Mouse (Mus musculus) thymus, postnatal 4 days (tissue): ENCODE data around the gene Gsg1l.

ENCODE experiments used
- DNase-seq: peaks from one replicate; pipeline ENCODE4 v3.0.0; 2021

Gsg1l gene

GRCm38 (mm10) chr7:126027410-126027809 is 54.8 kb downstream of the Gsg1l start:
- no peak for DNase-seq

DNA sequence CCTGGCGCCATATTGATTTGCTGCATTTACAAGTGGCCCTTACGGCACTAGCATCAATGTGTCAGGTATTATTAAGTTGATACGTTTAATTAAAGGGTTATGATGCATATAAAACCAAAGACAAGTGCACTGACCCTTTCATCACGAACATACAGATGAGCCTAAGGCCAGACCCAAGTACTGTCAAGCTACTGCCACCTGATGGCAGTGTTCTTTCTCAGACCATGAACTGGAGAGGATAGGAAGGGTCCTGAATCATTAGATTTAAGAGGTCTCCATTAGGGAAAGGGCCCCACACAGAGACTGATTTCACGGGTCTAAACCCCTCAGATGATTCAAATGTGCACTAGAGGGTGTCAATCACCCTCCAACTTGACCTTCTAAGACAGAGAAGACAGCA is 55.6 kb downstream of the Gsg1l start:
- no peak for DNase-seq

DNA sequence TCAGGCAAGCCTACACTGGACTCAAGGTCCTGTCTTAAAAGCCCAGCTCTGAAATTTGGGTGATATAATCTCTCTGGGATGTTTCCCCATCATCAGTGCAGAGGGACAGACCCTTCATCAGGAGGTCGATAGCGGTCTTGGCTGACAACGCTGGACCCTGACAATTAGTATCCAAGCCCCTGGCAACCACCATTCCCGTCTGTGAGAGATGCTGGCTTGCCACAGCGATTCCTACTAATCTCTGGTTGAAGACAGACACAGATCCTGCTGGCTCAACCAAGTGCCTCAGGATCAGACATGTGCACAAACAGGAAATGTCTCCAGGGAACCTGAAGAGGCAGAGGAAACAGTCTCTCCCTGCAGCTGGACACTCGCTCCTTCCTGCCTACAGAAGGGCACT is 62.2 kb downstream of the Gsg1l start:
- no peak for DNase-seq

- no peak for DNase-seq
These were observed 62.9 kb downstream of the Gsg1l start for GRCm38 (mm10) chr7:126019321-126019720.

DNA sequence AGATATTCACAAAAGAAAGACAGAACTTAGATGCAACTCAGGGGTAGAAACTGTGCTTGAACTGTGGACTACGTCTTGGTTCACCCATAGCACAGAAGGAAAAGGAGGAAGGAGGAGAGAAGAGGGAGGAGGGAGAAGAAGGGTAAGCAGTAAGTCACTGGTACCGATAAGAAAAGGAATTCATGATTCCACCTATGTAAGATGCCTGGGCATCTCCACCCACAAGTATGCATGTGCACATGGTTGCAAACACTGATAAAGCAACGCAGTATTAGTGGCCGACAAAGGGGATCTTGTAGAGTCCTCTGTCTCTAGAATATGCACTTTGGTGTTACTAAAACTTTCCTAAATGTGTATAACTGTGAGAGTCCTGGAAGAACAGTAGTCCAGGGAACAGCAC is 64.8 kb downstream of the Gsg1l start:
- no peak for DNase-seq

DNA sequence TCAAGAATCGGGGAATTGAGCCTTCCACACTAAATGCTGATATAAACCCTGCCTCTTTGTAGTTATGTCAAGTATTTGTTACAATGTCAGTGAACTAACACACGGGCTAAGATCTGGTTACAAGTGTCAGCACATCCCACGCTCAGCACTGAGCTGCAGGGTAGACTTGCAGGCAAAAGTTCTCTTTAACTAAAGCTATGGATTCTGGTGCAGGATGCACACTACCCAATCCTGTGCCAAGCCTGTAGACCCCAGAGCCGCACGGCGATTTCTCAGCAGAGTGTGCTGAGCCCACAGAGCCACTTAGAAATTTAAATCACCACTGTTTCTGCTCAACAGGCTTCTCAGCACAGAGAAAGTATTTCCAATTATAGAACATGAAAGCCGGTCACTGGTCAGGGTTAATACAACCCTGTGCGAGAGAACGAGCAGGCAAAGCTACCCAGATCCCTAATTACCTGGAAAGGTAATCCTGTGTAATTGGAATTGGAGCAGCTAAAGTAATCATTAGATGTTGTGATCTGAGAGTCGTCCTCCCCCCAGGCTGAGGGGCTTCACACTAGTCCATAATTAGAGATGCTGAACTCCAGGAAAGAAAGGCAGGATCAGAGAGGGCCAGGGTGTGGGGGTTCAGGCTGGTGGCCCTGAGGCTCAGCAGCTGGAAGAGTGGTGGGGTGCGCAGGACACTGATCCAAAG is 69.7 kb downstream of the Gsg1l start:
- no peak for DNase-seq

DNA sequence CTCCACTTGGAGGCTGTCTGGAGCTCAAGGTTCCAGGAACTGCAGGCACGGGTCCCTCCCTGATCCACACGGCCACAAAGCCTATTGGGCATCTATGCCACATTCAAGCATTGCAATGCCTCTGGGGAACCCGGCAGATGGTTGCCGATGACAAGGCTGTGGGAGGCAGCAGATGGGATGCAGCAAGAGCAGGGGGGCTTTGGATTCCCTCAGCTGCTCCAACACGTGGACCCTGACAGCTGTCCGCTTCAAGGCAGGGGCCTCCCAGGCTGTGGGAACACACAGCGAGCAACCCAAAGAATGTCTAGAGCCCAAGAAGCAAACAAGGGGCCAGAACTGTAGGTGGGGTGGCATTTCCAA is 73.4 kb downstream of the Gsg1l start:
- DNase-seq, result no peak

GRCm38 (mm10) chr7:126008139-126008788 is 73.9 kb downstream of the Gsg1l start:
- no peak for DNase-seq

DNA sequence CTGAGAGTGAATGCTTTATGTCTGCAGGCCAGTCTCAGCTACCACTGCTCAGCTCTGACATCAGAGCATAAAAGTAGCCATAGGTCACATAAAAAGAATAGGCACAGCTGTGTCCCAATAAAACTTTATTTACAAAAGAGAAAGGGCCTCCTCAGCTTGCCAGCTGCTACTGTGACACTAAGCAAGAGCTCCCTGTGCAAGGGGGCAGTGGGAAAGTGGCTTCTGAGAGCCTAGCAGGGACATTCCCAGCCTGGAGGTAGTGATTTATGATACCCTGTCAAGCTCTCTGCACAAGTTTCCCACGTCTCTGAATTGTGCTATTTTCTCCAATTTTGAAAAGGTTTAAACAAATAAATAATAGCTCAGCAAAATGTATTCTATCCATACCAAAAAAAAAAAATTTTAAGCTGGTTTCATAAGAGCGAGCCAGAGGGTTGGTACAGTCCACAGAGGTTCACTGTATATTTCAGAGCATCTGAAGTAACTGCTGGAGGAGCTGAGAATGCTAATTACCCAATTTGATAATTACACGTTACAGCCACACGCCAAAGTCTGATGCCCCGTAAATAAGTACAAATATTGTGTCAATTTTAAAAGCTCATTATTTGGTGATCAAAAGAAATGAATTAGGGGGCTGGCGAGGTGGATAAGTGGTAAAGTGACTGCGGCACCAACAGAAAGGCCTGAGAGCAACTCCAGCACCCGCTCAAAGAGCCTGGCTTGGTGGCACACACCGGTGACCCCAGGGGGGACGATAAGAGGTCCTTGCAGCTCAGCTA is 74.9 kb downstream of the Gsg1l start:
- DNase-seq, result no peak

- no peak for DNase-seq
These were observed 76.9 kb downstream of the Gsg1l start for GRCm38 (mm10) chr7:126005274-126005673.

DNA sequence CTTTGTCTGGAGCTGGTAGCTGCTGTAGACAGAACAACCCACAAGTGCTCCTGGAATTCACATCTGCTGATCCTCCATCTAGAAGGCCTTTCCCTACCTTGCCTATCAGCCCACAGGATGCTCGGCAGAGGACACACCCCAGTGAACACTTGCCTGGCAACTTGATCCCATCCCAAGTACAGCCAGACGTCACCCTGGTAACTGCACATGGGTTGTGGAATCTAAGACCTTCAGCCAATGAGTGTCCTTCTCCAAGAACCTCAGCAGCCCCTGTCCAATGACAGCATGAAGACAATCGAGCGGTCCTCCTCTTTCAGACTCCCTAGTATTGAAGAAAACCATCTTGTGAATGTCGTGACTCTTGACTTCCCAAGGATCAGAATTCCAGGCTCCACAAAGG is 80.5 kb downstream of the Gsg1l start:
- no peak for DNase-seq

- no peak for DNase-seq
These were observed 82.3 kb downstream of the Gsg1l start for GRCm38 (mm10) chr7:125999921-126000320.

DNA sequence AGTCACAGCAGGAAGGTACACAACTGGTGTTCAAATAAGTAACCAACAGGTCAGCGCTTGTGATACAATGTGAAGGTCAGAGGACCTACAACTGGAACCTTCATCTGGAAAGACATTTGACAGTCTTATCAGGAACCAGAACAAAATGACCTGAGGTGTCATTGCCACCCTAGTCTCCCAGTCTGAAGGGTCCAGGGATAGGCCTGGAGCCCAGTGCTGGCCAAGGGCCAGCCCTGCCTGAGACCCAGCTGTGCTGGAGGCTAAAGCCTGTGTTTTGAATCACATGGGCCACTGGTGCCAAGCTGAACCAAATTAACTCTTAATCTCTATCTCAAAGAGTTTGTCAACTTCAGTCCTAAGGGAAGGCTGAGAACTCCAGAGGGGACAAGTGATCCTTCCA is 86.1 kb downstream of the Gsg1l start:
- no peak for DNase-seq

DNA sequence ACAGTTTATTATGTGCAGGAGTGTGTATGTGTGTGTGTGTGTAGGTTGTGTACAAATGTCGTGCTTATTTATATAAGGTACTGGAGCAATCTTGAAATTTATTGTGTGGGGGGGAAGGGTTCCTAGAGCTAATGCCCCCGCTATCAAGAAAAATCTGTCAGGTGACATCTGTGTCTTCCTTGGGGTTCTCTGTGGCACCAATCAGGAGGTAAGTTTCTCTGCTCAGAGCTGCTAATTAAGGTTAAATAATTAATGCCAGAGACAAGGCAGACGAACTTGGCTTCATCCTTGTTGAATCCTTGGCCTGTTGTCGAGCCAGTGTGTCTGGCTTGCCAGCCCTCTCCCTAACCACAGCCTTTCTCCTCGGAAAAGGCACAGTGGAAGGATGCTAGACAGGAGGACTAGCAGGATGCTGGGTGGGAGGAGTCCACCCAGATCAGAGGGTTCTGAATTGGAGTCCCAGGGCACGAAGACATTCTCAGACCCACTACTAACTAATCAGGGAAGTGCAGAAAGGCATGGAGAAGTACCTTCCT is 89.8 kb downstream of the Gsg1l start:
- no peak for DNase-seq

- no peak for DNase-seq
These were observed 90.4 kb downstream of the Gsg1l start for GRCm38 (mm10) chr7:125991846-125992245.

DNA sequence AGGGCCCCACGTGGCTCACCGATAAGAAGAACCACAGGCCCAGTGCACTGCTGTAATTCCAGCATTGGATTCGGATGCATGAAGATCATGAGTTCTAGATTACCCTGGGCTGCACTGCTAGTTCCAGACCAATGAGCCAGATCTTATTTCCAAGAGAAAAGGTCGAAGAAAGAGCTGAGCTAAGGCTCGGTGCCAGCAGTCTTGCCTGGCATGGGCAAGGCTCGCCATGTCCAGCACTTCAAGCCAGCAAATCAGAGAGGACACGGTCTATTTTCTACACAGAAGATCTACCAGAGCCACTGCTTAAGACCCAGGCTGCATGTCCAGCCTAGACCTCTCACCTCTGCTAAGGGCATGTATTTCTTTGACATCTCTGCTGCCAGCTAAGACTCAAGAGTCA is 92.2 kb downstream of the Gsg1l start:
- no peak for DNase-seq

GRCm38 (mm10) chr7:125989489-125989888 is 92.7 kb downstream of the Gsg1l start:
- DNase-seq, result no peak

GRCm38 (mm10) chr7:125988326-125988725 is 93.9 kb downstream of the Gsg1l start:
- DNase-seq, result no peak

- DNase-seq, result no peak
These were observed 95.1 kb downstream of the Gsg1l start for GRCm38 (mm10) chr7:125987117-125987516.

GRCm38 (mm10) chr7:125985565-125985964 is 96.6 kb downstream of the Gsg1l start:
- DNase-seq, result no peak

DNA sequence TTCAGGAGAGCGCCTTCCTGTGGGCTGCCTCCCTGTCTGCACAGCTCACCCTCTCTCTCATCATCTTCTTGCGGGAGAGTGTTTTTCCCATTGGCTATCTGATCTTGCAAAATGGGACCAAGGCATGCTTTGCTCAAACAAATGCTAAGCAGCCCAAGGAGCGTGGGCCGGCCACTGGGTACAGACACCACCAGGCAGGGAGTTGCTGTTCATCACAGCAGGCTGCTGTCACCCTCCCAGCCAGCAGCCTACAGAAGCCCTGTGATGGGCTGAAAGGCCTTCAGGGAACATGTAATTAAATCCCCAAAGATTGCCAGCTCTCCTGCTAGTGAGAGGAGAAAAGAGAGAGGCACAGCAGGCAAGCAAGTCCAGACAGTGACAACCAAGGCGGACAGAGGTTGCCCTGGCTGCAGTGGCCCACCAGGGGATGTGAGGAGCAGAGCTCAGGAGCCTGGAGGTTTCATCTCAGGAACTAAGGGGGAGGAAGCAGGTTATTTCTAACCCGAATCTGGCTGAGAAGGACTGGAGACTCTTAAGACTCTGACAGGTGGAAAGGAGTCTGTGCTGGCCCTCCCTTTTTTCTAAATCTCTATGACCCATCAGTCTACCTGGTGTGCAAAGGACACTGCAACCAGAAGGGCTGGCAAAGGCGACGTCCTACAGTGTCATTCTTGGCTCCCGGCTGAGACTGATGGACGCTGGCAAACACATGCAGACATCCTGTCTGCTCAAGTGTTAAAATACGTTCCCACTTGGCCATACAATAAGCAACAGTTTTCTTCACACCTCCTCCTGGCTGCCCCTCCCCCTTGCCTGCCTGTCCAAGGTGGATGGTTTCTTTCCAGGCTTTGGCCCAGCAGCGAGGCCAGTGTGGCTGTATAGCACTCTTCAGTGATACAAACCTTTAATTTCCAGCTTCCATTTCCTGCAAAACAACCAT is 98.0 kb downstream of the Gsg1l start:
- DNase-seq, result no peak

GRCm38 (mm10) chr7:125979591-125979990 is 102.6 kb downstream of the Gsg1l start:
- no peak for DNase-seq

DNA sequence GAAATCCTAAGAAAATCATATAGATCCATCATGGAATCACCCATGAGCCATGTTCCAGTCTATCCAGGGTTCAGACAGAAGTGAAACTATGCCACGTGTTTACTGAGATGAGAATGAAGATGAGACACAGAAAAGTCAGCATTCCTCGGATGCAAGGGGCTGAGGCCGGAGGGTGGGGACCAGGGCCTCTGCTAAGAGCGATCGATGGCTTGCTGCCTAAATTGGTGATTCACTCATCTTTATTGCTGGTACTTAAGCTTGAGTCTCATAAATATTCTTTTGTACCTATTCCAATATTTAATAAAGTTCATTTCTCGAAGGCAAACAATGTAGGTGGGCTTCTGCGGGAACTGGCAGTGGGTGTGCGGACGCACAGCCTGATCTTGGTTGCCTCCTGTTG is 105.5 kb downstream of the Gsg1l start:
- DNase-seq, result no peak
